Mouse (Mus musculus): Measurements from ENCODE around the gene Gm11127. TPM values are rescaled to one million over a fixed set of nuclear protein-coding genes. Genes with fewer than 3 reads are reported as not detected.
A peak's percentile ranks its signal among the peaks of the same experiment; 100 is the strongest.
"Not testable (repeated sequence)": the region's sequence is repeated elsewhere in the genome, so short reads cannot be mapped to it uniquely, and the experiment has no call there.

Gene Gm11127
- polyA plus RNA-seq, 1 experiment from 2014 or later = 3.3 TPM

DNA sequence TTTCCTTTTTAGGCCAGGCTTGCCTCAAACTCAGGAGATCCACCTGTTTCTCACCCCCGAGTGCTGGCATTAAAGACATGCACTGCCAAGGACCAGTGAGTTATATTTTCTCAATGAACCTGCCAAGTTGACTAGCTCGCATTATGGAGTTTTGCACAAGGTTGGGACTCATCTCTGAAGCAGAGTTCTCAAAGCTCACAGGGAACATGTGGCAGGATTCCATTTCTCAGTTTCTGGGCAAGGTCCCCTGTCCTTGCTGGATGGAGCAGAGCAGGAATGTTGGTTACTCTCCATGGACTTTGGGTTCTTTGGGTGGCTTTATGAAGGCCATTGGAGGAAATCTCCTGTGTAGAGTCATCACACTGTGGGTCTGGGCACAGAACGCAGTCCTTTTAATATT is 14.9 kb downstream of the Gm11127 start:
- no peaks in the 10 kb centered on the region for H3K9me3 ChIP-seq
- no peaks in the 10 kb centered on the region for H3K4me1 ChIP-seq (replicated peaks)
- H3K9ac ChIP-seq = no peak overlapping the region
- 0 out of 2 replicates have a peak overlapping the region, but pooled peaks have one; percentile 22 for H3K27ac ChIP-seq
- peak overlapping the region; percentile 41 for H3K4me3 ChIP-seq (replicated peaks)
- H3K27me3 ChIP-seq (replicated peaks) = no peaks in the 10 kb centered on the region
- ATAC-seq = no peak
- H3K4me2 ChIP-seq (replicated peaks) = peak overlapping the region; percentile 78
- WGBS = 81% methylated on average over 3 of the region's 3 CpGs
- H3K36me3 ChIP-seq = no peaks in the 10 kb centered on the region

DNA sequence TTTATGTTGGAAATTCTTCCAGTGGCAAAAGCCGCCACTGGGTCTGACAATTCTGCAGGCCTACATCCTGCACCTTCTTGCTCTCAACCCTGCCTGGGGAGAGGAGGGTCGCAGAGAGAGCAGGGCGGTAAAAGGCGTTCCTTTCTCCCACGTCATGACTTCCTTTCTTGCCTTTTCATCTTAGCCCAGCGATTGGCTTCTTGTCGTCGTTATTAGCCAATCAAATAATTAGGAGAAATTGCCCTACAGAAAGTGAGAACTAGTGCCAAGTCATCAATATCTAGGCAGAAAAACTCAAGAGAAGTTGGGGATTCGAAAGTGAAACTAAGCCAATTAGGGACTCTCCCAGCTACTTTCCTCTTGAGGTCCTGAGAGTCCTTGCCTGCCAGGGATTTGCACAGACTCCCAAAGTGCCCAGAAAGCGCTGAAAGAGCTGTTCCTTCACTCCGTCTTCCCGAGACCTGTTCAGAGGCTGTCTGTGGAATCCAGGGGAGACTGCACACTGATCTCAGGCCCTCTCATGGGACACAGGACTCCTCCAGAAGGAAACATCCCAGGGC is 15.5 kb downstream of the Gm11127 start, which contains the start of the genes H2-T22 and Gm6034:
Gene H2-T22 (minus strand): TSS at position 138 of the 560 bp plus-strand sequence.
Gene Gm6034 (plus strand): TSS at position 352 of the 560 bp plus-strand sequence.
- Histone ChIP-seq H3K27ac (0 out of 2 replicates have a peak within 1 kb of the TSS, but pooled peaks have one; percentile 22), H3K9ac (peak within 1 kb of the TSS; percentile 37), H3K4me3 (replicated peaks) (peak within 1 kb of the TSS; percentile 41), H3K4me2 (replicated peaks) (peak within 1 kb of the TSS; percentile 78)
- not testable (repeated sequence) for H3K9me3 ChIP-seq; H3K4me1 ChIP-seq (replicated peaks); H3K27me3 ChIP-seq (replicated peaks); H3K36me3 ChIP-seq
- peak; percentile 99 for ATAC-seq
- under 1% methylated on average over 12 of the region's 12 CpGs for WGBS

DNA sequence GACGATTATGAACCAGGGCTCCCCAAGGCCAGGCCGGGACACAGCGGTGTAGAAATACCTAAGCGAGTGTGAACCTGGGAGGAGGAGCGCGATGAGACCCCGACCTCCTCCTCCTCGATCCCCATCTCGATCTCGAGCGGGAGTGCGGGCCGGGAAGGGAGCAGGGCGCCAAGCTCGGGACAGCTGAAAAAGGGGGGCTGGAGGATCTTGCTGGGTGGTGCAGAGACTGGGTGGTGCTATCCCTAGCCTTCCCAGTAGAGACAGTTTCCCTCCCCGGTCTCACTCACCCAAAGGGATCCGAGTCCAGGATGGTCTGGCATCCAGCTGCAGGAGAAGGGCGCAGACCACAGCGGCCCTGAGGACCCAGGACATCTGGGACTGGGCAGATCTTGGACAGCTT is 16.1 kb downstream of the Gm11127 start:
- H3K27ac ChIP-seq; H3K36me3 ChIP-seq; H3K4me1 ChIP-seq (replicated peaks); H3K9me3 ChIP-seq; H3K27me3 ChIP-seq (replicated peaks): not testable (repeated sequence)
- WGBS = 2% methylated on average over 19 of the region's 19 CpGs
- ATAC-seq = peak; percentile 77
- peak overlapping the region; percentile 41 for H3K4me3 ChIP-seq (replicated peaks)
- peak overlapping the region; percentile 37 for H3K9ac ChIP-seq
- H3K4me2 ChIP-seq (replicated peaks) = peak overlapping the region; percentile 78

DNA sequence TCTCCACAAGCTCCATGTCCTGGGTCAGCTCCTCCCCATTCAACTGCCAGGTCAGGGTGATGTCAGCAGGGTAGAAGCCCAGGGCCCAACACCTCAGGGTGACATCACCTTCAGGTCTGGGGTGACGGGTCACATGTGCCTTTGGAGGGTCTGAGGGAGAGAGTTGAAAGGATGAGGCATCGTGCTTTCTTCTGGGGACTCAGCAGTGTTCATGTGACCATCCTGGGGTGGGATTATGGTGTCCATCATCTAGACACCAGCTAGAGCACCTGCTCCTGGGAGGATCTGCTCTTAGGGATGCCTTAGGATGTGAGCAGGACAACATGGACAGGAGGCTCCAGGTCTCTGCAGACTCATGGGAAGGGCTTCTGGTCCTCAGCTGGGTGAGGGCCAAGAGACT is 17.6 kb downstream of the Gm11127 start:
- H3K9me3 ChIP-seq; ATAC-seq; H3K4me2 ChIP-seq (replicated peaks); H3K4me1 ChIP-seq (replicated peaks); H3K36me3 ChIP-seq; H3K4me3 ChIP-seq (replicated peaks); H3K9ac ChIP-seq; H3K27ac ChIP-seq; H3K27me3 ChIP-seq (replicated peaks): not testable (repeated sequence)
- 87% methylated on average over 2 of the region's 2 CpGs for WGBS

DNA sequence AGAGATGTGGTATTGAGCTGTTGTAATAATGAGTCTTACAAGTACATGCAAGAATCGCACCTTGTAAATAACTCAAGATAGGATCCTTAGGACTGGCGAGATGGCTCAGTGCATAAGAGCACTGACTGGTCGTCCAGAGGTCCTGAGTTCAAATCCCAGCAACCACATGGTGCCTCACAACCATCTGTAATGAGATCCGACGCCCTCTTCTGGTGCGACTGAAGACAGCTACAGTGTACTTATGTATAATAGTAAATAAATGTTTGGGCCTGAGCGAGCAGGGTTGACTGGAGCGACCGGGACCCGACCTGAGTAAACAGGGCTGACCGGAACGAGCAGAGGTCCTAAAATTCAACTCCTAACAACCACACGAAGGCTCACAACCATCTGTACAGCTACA is 22.0 kb downstream of the Gm11127 start:
- not testable (repeated sequence) for ATAC-seq; H3K9me3 ChIP-seq; H3K4me2 ChIP-seq (replicated peaks); H3K4me1 ChIP-seq (replicated peaks); H3K27me3 ChIP-seq (replicated peaks); H3K4me3 ChIP-seq (replicated peaks); H3K27ac ChIP-seq; H3K36me3 ChIP-seq; H3K9ac ChIP-seq
- WGBS = 86% methylated on average over 13 of the region's 13 CpGs

DNA sequence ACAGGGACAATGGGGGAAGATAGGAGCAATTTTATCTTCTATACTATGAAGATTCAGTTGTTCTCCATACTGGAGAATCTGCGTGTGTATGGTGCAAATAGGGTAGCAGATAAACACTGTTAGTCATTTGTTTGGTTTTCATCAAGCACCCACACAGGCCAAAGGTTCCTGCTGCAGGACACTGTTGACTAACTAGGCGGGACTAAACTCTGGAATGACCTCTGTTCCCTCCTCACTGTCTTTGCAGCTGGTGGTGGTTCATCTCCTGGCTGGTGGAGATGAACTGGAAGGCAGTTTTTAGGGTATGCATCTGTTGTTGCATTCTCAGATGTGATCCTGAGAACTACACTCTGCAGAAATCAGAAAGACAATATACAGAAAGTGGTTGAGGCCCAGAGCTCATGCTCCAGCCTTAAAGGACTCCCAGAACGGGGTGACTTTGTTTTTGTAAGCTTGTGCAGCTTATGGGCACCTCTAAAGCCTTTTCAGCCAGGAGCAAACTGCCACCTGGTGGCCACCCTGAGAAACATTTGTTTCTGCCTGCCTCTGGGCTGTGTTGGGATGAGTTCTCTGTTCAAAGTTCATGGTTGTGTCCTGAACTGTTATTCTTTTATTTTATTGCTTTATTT is 23.0 kb downstream of the Gm11127 start:
- not testable (repeated sequence) for H3K27me3 ChIP-seq (replicated peaks); H3K4me2 ChIP-seq (replicated peaks); H3K9ac ChIP-seq; H3K4me1 ChIP-seq (replicated peaks); H3K36me3 ChIP-seq; H3K9me3 ChIP-seq; H3K4me3 ChIP-seq (replicated peaks); H3K27ac ChIP-seq
- WGBS = 20% methylated on average over 3 of the region's 3 CpGs
- 0 out of 2 replicates have a peak, but pooled peaks have one; percentile 48 for ATAC-seq

DNA sequence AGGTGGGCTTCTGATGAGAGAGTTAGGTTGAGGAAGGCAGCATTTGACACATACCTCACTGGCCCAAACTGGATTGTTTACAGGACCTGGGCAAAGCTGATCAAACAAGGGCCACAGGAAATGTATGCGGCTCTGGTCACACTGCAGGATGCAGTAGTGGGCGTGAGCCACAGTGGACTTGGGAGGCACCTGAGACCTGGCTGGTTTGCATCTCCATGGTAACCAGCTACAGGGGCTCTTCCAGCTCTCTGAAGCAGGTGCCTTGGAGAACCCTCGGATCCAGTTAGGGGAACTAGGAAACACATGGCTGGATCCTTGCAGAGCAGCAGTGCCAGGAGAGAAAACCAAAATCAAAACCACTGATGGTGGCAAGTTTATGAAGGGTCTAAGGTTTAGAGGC is 23.6 kb downstream of the Gm11127 start:
- not testable (repeated sequence) for H3K4me1 ChIP-seq (replicated peaks); H3K9ac ChIP-seq; ATAC-seq; H3K27ac ChIP-seq; H3K9me3 ChIP-seq; H3K4me3 ChIP-seq (replicated peaks); H3K36me3 ChIP-seq; H3K27me3 ChIP-seq (replicated peaks); H3K4me2 ChIP-seq (replicated peaks)
- 43% methylated on average over 3 of the region's 3 CpGs for WGBS

DNA sequence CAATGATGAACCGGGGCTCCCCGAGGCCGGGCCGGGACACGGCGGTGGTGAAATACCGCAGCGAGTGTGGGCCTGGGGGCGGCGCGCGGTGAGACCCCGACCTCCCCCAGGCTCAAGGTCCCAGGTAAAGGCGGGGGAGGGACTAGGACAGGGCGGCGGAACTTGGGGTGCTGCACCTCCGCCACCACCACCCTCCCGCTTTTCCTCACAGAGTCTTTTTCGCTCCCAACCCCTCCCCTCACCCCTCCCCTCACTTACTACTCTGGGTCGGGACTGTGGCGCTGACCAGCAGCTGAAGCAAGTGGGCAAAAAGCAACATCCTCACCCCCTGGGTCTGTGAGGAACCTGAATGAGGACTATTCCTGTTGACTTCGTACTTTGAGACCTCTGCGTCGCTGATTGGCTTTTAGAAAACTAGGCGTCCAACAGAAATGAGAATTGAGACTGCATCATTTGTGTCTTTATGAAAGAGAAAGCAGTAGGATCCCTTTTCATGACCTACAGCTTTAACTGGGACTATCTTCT is 25.8 kb downstream of the Gm11127 start, which contains the start of gene H2-T23:
Gene H2-T23 (minus strand): TSS at position 505 of the 525 bp plus-strand sequence.
- H3K27me3 ChIP-seq (replicated peaks); H3K9me3 ChIP-seq; H3K36me3 ChIP-seq; H3K27ac ChIP-seq; H3K4me1 ChIP-seq (replicated peaks): not testable (repeated sequence)
- Histone ChIP-seq H3K4me3 (replicated peaks) (peak within 1 kb of the TSS; percentile 54), H3K4me2 (replicated peaks) (peak within 1 kb of the TSS; percentile 94), H3K9ac (peak within 1 kb of the TSS; percentile 42)
- under 1% methylated on average over 25 of the region's 25 CpGs for WGBS
- peak; percentile 66 for ATAC-seq

DNA sequence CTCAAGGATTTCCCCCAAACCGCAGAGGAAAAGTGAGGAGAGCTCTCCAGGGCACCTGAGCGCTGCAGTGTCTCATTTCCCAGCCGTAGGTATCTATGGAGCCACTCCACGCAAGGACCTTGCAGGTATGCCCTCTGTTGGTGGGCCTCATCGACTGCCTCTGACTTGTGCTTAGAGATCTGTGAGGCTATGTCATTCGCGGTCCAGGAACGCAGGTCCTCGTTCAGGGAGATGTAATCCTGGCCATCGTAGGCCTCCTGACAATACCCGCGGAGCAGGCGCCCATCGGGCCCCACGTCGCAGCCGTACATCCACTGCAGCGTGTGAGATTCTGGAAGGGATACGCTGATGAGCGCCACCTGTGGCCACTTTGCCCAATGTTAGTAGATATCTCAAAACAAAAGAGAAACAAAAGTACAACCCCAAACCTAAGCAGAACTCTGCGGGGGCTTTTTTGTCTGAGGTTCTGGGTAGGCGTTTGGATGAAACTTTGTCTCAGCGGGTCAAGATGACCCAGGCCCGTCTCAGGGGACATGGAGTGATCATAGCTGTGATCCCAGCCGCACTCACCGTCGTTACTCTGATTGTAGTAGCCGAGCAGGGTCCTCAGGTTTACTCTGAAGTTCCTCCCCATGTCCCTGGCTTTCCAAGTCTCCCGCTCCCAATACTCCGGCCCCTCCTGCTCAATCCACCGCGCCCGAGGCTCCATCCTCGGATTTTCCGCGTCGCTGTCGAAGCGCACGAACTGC is 26.4 kb downstream of the Gm11127 start:
- not testable (repeated sequence) for H3K27me3 ChIP-seq (replicated peaks); H3K27ac ChIP-seq; H3K36me3 ChIP-seq; H3K4me1 ChIP-seq (replicated peaks); H3K9me3 ChIP-seq
- peak overlapping the region; percentile 94 for H3K4me2 ChIP-seq (replicated peaks)
- peak overlapping the region; percentile 42 for H3K9ac ChIP-seq
- ATAC-seq = peak; percentile 57
- peak overlapping the region; percentile 54 for H3K4me3 ChIP-seq (replicated peaks)
- WGBS = 2% methylated on average over 40 of the region's 40 CpGs

DNA sequence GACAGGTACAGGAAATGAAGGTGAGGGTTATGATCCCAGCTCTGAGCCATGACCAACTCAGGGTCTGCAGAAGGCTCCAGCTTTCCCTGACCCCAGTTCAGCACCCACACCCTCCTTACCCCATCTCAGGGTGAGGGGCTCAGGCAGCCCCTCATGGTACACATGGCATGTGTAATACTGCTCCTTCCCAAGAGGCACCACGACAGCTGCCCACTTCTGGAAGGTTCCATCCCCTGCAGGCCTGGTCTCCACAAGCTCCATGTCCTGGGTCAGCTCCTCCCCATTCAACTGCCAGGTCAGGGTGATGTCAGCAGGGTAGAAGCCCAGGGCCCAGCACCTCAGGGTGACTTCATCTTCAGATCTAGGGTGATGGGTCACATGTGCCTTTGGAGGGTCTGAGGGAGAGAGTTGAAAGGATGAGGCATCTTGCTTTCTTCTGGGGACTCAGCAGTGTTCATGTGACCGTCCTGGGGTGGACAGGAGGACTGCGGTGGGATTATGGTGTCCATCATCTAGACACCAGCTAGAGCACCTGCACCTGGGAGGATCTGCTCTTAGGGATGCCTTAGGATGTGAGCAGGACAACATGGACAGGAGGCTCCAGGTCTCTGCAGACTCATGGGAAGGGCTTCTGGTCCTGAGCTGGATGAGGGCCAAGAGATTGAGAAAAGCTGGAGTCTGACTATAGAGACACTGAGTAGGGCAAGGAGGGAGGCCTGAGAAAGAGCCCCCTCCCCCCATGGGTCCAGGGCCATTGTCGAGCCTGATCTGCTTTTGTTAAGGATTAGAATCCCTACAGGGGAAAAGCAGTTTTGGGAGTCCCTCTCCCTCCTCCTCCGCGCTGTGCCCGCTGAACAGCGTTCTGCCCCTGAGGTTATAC is 27.2 kb downstream of the Gm11127 start:
- H3K9me3 ChIP-seq; H3K27me3 ChIP-seq (replicated peaks); H3K9ac ChIP-seq; H3K36me3 ChIP-seq; ATAC-seq; H3K27ac ChIP-seq; H3K4me1 ChIP-seq (replicated peaks): not testable (repeated sequence)
- peak overlapping the region; percentile 94 for H3K4me2 ChIP-seq (replicated peaks)
- WGBS = 52% methylated on average over 8 of the region's 8 CpGs
- H3K4me3 ChIP-seq (replicated peaks) = peak overlapping the region; percentile 54

DNA sequence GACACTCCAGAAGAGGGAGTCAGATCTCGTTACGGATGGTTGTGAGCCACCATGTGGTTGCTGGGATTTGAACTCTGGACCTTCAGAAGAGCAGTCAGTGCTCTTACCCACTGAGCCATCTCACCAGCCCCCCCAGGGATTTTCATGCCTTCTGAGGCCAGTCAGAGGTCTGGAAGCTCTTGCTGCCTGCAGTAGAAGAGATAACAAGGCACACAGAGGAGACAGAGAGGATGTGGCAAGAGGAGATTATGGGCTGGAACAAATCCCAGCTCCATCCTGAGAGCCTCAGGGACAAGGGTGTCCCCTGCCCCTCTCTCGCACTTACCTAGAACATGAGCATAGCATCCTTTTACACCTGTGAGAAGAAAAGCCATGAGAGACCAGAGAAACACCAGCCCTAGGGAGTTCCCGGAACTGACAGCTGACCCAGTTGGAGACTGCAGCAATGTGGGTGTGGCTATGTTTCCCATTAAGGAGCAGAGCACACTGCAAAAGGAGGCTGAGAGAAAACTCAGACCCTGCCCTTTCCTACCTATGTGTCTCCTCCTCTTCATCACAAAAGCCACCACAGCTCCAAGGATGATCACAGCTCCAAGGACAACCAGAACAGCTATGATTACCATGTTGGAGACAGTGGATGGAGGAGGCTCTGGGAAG is 28.0 kb downstream of the Gm11127 start:
- not testable (repeated sequence) for H3K27ac ChIP-seq; H3K9ac ChIP-seq; H3K4me3 ChIP-seq (replicated peaks); ATAC-seq; H3K4me1 ChIP-seq (replicated peaks); H3K4me2 ChIP-seq (replicated peaks); H3K9me3 ChIP-seq; H3K27me3 ChIP-seq (replicated peaks); H3K36me3 ChIP-seq
- 83% methylated on average over 4 of the region's 4 CpGs for WGBS

Measured in intestine, embryonic 15.5 days (tissue).